Mouse (Mus musculus) erythroblast, embryonic 14.5 days (primary cell): ENCODE measurements around the gene Tbcd. TPM values are rescaled to one million over a fixed set of nuclear protein-coding genes. Genes with fewer than 3 reads are reported as not detected.

Source experiments
- H3K27me3 ChIP-seq: 2 replicates; pipeline ENCODE4 v1.6.1; 2012; ENCODE audit warnings: inconsistent platforms; ENCODE audit not compliant: control insufficient read depth
- H3K36me3 ChIP-seq: 2 replicates; pipeline ENCODE4 v1.6.1; 2012; ENCODE audit warnings: mild to moderate bottlenecking, inconsistent platforms; ENCODE audit not compliant: control insufficient read depth
- H3K4me1 ChIP-seq: 2 replicates; pipeline ENCODE4 v1.6.1; 2012; ENCODE audit warnings: inconsistent platforms; ENCODE audit not compliant: control insufficient read depth
- H3K4me3 ChIP-seq: replicated peaks from 2 replicates; pipeline ENCODE3; 2012; ENCODE audit warnings: moderate library complexity, mild to moderate bottlenecking, inconsistent platforms
- H3K9me3 ChIP-seq: 2 replicates; pipeline ENCODE4 v1.6.1; 2012; ENCODE audit warnings: low read length, inconsistent platforms, mixed read lengths; ENCODE audit not compliant: control insufficient read depth
- GATA1 ChIP-seq: IDR thresholded peaks from 2 replicates; pipeline ENCODE4 v1.6.1; 2012; ENCODE audit warnings: low read length, inconsistent platforms, mixed read lengths
- TAL1 ChIP-seq: IDR thresholded peaks from 3 replicates; pipeline ENCODE4 v1.6.1; 2012; ENCODE audit warnings: low read length, inconsistent platforms, mixed read lengths
- polyA plus RNA-seq: library from polyadenylated mRNA; stranded (reverse); fragments of >175 nt; gene quantifications from 2 replicates; pipeline ENCODE4 v1.2.3, GENCODE M21; 2012

Tbcd gene
- polyA plus RNA-seq, 1 experiment, result 0.42 TPM

DNA sequence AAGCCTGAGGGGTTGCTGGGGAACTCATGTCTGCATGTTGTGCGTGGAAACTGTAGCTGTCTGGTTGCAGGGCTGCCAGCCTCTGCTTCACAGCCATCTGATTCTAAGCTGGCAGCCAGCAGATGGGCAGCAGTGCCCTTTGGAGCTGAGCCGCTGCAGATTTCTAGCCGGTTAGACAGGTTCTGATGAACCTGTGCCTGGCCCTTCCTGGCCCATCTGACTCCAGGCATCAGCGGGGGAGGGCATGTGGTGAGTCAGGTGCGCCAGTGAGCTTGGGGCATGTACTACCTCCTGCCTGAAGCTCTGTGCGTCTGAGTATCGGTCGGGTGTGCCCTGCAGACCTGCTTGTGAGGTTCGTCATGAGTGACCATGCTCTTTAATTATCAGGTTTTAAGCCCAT lies 92.2 kb downstream of the Tbcd start:
- TF ChIP-seq TAL1 (no peak), GATA1 (no peak)
- H3K36me3 ChIP-seq, result peaks cover 77% of the 10 kb centered on the region
- H3K9me3 ChIP-seq, result no peaks in the 10 kb centered on the region
- peaks cover 82% of the 10 kb centered on the region for H3K4me1 ChIP-seq
- peak overlapping the region; percentile 48 for H3K4me3 ChIP-seq
- H3K27me3 ChIP-seq, result no peaks in the 10 kb centered on the region

- Histone ChIP-seq H3K27me3 (no peaks in the 10 kb centered on the region), H3K9me3 (no peaks in the 10 kb centered on the region), H3K4me3 (no peak overlapping the region), H3K4me1 (peaks cover 89% of the 10 kb centered on the region), H3K36me3 (peaks cover 84% of the 10 kb centered on the region)
- no peak for TF ChIP-seq TAL1
These were observed 93.1 kb downstream of the Tbcd start for GRCm38 (mm10) chr11:121544755-121545397.

DNA sequence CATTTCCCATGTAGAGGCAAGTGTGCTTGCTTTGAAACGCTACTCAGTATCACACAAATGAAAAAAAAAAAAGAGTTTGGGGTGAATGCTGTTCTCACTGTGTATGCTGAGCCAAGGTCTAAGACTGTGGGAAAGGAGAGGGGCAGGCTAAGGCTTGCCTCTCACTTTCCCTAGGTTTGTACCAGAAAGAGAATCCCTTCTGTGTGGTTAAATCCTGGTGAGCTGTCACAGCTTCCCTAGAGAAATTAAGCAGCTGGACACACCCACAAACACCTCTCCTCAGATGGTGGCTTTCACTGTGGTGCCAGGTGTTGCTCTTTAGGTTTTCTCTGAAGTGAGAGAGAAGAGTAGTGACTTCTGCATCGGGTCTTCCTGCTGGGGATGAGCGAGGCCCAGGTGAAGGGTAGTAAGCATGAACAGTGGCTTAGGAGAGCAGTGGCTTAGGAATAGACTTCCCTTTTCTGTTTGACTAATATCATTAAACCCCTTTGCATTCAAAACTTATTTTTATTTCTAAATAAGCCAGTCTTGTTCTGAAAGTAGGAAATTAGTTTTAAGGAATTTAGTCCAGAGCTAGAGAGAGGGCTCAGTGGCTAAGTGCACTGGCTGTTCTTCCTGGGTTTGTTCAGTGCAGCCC lies 93.8 kb downstream of the Tbcd start:
- TF ChIP-seq TAL1, result no peak
- TF ChIP-seq GATA1, result no peak
- Histone ChIP-seq H3K27me3 (no peaks in the 10 kb centered on the region), H3K36me3 (peaks cover 86% of the 10 kb centered on the region), H3K9me3 (no peaks in the 10 kb centered on the region), H3K4me3 (no peak overlapping the region), H3K4me1 (peaks cover 92% of the 10 kb centered on the region)

GRCm38 (mm10) chr11:121547234-121547633 lies 95.5 kb downstream of the Tbcd start:
- Histone ChIP-seq H3K36me3 (peaks cover 83% of the 10 kb centered on the region), H3K4me1 (peaks cover 95% of the 10 kb centered on the region), H3K9me3 (no peaks in the 10 kb centered on the region), H3K4me3 (peak overlapping the region; percentile 36), H3K27me3 (no peaks in the 10 kb centered on the region)
- TF ChIP-seq GATA1, result peak; percentile 59
- TF ChIP-seq TAL1, result no peak

DNA sequence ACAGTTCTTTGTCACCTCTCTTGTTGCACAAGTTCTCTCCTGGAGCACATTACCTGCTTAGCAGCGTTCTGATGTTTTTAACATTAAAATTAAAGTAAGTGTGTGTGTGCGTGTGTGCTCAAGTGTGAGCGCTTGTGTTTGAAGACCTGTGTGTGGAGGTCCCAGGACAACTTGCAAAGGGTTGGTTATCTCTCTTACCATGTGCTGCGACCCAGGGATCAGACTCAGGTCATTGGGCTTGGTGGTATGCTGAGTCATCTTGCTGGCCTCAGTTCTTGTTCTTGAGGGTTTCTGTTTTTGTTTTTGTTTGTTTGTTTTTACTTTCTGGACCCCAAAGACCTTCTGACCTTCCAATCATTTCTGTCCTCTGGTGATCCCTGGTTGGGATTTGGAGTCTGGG lies 96.2 kb downstream of the Tbcd start:
- peak overlapping the region; percentile 36 for H3K4me3 ChIP-seq

DNA sequence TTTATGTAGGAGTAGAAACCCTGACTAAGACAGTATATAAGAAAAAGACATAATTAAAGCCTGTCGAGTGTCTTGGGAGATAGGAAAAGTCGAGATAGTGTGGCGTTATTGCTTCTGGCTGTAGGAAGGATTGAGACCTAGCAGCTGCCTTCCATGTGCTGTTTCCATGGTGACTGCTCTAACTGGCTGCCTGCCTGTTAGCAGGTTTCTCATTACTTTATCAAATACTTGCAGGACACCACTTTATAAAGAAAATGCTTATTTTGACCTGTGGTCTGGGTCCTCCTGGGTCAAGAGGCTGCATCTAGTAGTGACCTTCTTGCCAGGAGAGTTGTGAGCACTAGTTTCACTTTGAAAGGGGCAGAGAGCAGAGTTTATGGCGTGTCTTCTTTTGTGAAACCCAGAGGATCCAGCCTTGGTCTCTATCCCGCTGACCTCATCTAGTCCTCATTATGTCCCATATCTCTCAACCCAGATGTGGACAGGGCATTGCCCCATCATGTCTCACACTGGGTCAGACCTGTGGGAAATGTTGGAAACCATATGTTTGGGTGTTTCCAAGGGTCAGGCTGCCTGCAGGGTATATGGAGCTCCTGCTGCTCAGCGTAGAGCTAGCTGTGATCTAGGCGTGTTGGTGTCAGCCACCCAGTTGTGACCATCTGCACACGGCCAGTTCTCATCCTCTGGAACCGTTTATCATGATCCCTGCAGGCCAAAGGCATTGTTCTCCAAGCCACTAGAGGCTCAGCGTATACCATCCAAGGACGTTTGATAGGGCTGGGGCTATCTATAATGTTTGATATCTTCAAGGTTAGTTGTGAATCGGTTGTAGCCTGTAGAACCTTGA lies 97.5 kb downstream of the Tbcd start:
- Histone ChIP-seq H3K4me1 (peaks cover 85% of the 10 kb centered on the region), H3K27me3 (no peaks in the 10 kb centered on the region), H3K4me3 (peak overlapping the region; percentile 34), H3K36me3 (peaks cover 74% of the 10 kb centered on the region), H3K9me3 (no peaks in the 10 kb centered on the region)
- TF ChIP-seq TAL1 (peak; percentile 48), GATA1 (no peak)

More for the DNA sequence above, 96.2 kb downstream of the Tbcd start:
- H3K27me3 ChIP-seq, result no peaks in the 10 kb centered on the region
- peaks cover 92% of the 10 kb centered on the region for H3K4me1 ChIP-seq
- peaks cover 80% of the 10 kb centered on the region for H3K36me3 ChIP-seq
- H3K9me3 ChIP-seq, result no peaks in the 10 kb centered on the region
- TF ChIP-seq GATA1 (peak; percentile 45), TAL1 (peak; percentile 63)

DNA sequence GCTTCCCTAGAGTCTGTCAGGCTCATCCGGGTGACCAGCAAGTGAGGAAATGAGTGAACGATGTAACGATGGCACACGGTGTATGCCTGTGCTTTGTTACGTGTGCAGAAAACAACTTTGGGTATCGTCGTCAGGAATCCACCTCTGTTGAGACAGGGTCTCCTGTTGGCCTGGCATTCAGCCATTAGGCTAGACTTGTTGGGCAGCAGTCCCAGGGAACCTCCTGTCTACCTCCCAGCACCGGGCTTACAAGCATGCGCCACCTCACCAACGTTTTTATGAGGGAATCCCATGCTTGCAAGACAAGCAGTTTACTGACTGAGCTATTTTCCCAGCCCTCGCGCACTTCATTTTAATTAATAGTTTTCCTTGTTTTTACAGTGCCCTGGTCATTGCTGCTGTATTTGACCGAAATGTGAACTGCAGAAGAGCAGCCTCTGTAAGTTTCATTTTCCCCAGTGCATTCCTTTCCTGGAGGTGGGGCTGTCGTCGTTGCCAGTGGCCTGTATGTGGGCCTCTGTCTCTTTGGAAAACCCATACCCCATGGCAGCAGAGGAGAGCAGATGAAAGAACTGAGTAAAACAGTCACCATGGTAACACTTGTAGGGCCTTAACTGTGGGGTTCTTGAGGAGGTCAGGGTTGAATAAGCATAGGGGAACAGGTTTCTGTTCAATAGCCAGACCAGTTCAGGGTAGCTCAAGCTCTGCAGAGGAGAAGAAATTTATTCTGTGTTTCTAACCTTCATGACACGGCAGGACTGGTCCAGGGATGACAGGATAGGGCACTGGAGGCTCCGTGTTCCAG lies 98.3 kb downstream of the Tbcd start:
- Histone ChIP-seq H3K36me3 (peaks cover 72% of the 10 kb centered on the region), H3K4me3 (no peak overlapping the region), H3K9me3 (no peaks in the 10 kb centered on the region), H3K4me1 (peaks cover 79% of the 10 kb centered on the region), H3K27me3 (no peaks in the 10 kb centered on the region)
- no peak for TF ChIP-seq TAL1
- no peak for TF ChIP-seq GATA1

DNA sequence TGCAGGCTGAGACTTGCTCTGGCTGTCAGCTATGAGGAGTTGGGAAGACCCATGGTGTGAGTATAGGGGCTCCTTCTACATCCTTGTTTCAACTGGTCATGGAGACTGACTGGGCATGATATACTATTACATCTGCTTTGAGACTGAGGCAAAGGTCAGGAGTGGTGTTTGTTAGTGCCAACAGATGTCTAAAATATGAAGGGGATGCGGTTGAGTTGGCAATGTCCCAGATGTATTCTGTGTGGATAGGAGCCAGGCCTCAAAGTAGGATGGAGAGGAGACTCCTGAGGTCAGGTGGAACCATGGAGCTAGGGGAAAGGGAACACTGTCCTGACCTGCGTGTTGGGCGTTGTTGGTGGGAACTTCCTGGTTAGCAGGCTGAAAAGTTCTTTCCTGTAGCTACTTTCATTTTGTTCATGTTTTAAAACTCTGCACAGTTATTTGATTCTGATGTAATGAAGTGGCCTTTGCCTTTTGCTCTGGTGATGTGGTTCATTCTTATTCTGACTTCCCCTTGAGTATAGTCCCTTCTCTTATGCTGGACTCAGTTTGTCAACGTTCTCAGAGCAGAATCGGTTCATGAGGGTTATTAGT lies 99.6 kb downstream of the Tbcd start:
- H3K36me3 ChIP-seq, result peaks cover 68% of the 10 kb centered on the region
- TF ChIP-seq GATA1, result no peak
- no peak for TF ChIP-seq TAL1
- H3K9me3 ChIP-seq, result no peaks in the 10 kb centered on the region
- H3K4me3 ChIP-seq, result no peak overlapping the region
- no peaks in the 10 kb centered on the region for H3K27me3 ChIP-seq
- peaks cover 66% of the 10 kb centered on the region for H3K4me1 ChIP-seq
